Mouse (Mus musculus) gastrocnemius, postnatal 10 days (tissue): Measurements from ENCODE around the gene Trp63. TPM values are rescaled to one million over a fixed set of nuclear protein-coding genes. Genes with fewer than 3 reads are reported as not detected.

Source experiments
- DNase-seq: peaks from one replicate; pipeline ENCODE4 v3.0.0; 2021; ENCODE audit warnings: mixed read lengths
- total RNA-seq, 2 experiments: library from RNA; stranded (reverse); gene quantifications; 2 replicates each; pipeline ENCODE4 v1.2.3; 2021

Gene Trp63
- total RNA-seq, 2 experiments from 2014 or later, result 10.5 to 12.0 TPM

DNA sequence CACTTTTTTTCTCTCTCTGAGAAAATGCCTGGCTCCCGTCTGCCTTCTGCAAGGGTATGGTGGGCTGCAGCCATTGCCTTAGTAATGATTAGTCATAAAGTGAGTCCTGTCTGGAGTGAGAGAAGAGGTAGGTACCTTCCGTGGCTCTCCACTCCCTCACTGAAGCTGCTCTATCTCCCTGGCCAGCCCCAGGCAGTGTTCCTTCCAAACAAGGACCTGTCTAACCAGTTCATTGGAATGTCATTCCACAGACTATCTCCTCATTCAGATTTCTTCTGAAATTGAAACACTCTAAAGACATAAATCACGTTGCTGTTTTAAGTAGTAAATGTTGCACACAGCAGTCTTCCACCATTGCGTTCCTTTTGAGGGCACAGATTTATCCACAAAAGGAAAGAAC is 96.4 kb downstream of the Trp63 start:
- no peak for DNase-seq

DNA sequence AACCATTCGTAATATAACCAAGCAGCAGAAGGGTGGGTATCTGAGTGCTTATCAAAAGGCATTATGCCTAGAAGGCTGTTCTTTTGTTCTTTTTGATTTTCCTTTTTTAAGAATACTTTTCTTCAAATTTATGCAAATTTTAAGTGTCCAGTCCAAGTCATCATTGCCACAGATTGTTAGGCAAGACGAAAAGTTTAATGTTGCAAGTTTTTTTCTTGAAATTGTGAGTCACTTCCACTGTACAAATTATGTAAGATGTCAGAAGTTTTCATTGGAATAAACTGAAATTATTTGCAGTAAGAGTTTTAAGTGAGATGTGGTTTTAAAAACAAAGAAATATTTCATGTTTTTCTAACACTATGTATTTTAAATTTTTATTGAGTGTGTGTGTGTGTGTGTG is 100.7 kb downstream of the Trp63 start:
- no peak for DNase-seq

- no peak for DNase-seq
Observed at GRCm38 (mm10) chr16:25786457-25786856, 102.9 kb downstream of the Trp63 start.

DNA sequence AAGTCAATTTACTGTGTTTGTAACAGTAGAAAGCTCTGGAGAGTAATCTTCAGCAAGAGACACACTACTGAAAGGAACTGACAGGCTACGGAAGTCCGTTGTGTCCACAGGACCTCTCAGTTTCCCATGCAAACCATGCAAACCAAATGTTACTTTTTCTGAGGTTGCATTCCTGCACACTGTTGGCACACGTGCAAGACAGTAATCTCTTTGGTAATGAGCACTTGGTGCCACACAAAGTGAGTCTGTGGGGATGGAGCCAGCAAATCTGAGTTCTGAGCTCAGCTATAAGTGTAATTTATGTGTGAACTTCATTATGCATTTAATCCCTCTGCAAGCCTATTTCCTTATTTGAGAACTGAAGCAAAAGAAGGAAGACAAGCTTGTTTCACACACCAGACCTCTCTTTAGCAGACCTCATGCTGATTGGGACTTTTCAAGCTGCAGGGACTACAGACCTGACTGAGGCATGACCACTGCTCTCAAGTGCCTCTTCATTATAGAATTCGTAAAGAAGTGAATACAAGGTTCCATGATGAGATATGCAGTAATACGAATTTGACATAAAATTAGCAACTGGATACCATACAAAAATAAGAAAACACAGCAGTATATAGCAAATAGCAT is 109.2 kb downstream of the Trp63 start:
- DNase-seq, result no peak

- DNase-seq, result no peak
Observed at GRCm38 (mm10) chr16:25797732-25798294, 114.2 kb downstream of the Trp63 start.

GRCm38 (mm10) chr16:25799618-25800017 is 116.1 kb downstream of the Trp63 start:
- DNase-seq, result no peak

- DNase-seq, result no peak
Observed at GRCm38 (mm10) chr16:25804955-25805354, 121.4 kb downstream of the Trp63 start.

DNA sequence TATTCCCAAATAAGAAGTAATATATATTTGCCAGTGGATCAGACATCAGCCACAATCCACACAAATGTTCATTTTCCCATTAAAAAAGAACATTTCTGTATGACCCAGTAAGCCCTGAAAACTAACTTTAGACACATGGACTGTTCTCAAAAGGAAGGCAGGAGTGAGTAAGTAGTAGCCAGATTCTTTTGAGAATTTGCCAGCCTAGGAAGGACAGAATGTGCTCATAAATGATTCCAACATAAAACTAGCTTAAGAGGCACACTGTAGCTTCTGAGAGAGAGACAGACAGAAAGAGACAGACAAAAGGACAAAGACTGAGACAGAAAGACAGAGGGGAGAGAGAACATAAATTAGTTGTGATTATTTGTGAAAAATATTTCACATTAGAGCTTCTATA is 123.6 kb downstream of the Trp63 start:
- no peak for DNase-seq

GRCm38 (mm10) chr16:25817753-25818624 is 134.4 kb downstream of the Trp63 start:
- no peak for DNase-seq

DNA sequence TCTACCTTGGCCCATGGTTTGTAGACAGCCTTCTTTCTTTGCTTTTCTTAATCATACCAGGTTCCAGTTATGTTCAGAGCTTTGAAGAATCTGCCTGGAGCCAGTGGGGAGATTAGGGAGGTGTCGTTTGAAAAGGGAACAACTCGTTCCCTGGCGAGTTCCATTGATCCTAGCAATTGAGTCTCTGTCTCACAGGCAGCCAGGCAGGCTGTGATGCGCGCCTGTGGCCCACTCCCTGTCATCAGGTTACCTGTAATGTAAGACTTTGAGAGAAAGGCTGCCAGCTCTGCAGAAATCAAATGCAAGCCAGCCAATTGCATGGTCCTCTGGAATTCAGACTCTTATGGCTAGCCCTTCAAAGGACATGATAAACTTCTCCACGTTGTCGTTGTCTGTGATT is 142.5 kb downstream of the Trp63 start:
- DNase-seq, result no peak

DNA sequence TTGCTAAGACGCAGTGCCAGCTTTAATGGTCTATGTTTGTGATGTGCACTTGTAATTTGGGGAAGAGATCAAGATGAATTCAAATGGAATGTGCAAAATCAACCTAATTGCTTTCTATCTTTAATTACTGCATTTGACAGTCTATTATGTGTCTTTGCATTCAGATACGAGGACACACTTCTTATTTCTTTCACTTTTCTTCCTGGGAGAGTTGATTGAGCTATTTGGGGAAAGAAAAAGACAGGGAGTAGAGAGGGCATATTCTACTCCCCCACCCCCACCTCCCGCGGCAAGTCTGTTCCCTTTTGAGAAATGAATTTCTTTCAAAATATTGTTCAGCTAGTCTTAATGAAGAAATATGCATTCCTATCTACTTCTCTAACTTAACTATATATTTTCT is 149.0 kb downstream of the Trp63 start:
- DNase-seq, result no peak

DNA sequence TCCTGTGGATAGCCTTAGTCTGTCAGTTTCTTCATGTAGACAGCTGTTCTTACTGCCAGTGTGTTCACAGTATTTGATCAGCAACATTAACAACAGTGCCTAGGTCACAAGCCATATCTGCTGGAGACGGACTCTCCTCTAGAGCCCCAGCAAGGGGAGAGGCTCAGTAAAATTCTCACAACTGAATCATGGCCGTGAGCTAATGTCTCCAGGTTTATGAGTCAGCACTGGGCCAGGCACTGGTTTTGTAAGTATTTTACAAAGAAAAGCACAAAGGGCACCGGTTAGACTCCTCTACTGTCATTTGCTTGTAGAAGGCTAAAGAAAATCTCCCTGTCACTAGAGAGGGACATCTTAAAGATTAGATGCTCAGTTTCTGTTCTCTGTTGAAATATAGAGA is 151.7 kb downstream of the Trp63 start:
- DNase-seq, result no peak

DNA sequence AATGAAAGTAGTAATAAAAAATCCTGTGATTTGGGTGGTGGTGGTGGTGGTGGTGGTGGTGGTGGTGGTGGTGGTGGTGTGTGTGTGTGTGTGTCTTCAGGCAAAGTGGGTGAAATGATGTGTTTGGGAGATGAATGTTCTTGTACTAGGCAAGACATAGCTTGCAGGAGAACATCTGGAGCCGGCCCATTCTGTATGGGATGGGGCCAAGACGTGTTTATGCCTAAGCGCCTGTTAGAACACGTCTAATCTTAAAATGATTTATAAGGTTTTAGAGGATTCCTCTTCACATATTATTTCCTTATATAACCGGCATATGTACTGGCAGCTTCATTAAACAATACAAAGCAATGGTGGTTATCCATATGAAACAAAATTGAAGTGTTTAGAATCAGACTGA is 152.2 kb downstream of the Trp63 start:
- no peak for DNase-seq

- DNase-seq, result no peak
Observed at GRCm38 (mm10) chr16:25842996-25843395, 159.4 kb downstream of the Trp63 start.

DNA sequence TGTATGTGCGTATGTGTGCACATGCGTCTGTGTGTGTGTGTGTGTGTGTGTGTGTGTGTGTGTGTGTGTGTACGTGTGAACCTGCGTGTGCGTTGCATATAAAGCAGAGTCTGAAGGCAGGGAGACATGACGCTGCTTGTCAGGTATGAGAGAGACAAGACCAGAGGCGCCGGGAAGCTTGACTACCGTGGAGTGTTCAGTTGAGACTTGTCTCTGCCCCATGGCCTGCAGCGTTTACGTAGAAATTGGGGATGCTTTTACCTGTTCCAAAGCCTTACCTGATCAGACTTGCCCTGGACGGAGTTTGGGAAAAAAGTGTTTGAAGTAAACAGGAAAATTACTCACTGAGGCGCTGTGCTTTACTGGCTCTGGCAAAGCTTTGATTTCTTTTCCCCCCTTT is 160.1 kb downstream of the Trp63 start:
- DNase-seq, result no peak

DNA sequence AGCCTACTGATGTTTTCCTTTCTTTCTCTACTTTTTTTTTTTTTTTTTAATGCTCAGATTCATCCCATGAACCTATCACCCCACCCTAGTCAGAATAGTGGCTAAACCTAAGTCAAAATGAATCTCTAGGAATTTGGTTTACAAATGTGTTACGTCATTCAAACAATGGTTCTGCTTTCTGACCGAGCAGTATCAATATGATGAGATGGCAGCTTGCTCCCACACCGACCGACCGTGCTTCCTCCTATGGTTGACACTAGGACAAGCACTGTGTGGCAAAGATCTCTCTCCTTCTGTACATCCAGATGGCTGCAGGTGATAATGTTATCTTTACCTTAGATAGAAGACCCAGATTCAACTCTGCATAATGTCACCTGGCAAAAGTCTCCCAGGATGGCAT is 163.0 kb downstream of the Trp63 start:
- DNase-seq, result no peak

- DNase-seq, result no peak
Observed at GRCm38 (mm10) chr16:25848474-25848873, 164.9 kb downstream of the Trp63 start.

- no peak for DNase-seq
Observed at GRCm38 (mm10) chr16:25849593-25850464, 166.3 kb downstream of the Trp63 start.

GRCm38 (mm10) chr16:25860731-25861505 is 177.4 kb downstream of the Trp63 start:
- no peak for DNase-seq

GRCm38 (mm10) chr16:25865096-25865869 is 181.7 kb downstream of the Trp63 start:
- no peak for DNase-seq

DNA sequence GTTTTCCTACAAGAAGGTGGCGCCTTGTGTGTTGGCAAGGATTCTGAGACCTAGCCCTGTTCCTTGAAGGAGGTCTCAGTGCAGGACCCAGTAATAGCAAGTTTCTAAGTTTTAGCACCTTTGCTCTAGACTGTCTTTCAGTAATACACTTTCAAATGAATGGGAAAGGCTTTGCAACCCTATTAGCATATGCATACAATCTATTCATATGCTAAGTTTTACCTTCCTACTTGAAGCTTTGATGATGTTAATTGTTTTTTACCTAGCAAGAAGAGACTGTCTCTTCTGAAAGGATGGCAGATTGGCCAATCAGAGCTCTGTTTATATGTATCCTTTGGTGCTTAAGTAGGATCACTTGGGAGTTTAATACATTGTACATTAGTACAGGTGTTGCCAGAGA is 187.9 kb downstream of the Trp63 start:
- no peak for DNase-seq
